Comparison of ENCODE assay signal across 9 mouse cellular contexts in genomic region chr13:40977609-40978008, GRCm38 (mm10).
DNase-seq lines count a peak whose midpoint lies in the region.
"Had no signal": no experiment of that assay in that cellular context is flagged by ENCODE, and none has a peak within 500 bp of the region (broad histone marks: within the 10 kb centered on the region; RNA-seq: fewer than 3 reads in every experiment).

No protein-coding gene starts in this region.

- DNase-seq in cerebellum, adult 9-10 months = peak; percentile 6
- DNase-seq in cerebellum, adult 11 months = no peak
- peak; percentile 43 for DNase-seq in ovary, postnatal 14 days (ENCODE audit: low spot score)
- no peak for DNase-seq in ovary, postnatal 10 days (ENCODE audit: low spot score)
- DNase-seq in embryo, embryonic 11 days = peak; percentile 72
- peak; percentile 67 for DNase-seq in induced T-regulatory cell, adult 2 months (ENCODE audit: low read depth)
- peak; percentile 67 for DNase-seq in lung, postnatal 25 days (ENCODE audit: low spot score)
- DNase-seq in splenic B cell, adult 2 months (ENCODE audit: low read depth, low spot score) = peak; percentile 55

- no peaks in the 10 kb centered on the region for H3K27me3 ChIP-seq in splenic B cell, adult 2 months (ENCODE audit: control insufficient read depth, insufficient read depth, low read length, poor library complexity, severe bottlenecking)
- H3K27me3 ChIP-seq: heart, embryonic 15.5 days had no signal

- H3K36me3 ChIP-seq in splenic B cell, adult 2 months (ENCODE audit: control insufficient read depth, insufficient read depth, low read length, poor library complexity, severe bottlenecking) = no peaks in the 10 kb centered on the region
- H3K36me3 ChIP-seq: heart, embryonic 15.5 days had no signal

Comparison
In these comparisons a context has a peak if more than half of its experiments do, and no peak if none do; other contexts are left out.
1. DNase-seq: peak in cerebellum, adult 9-10 months (single experiment), ovary, postnatal 14 days (single experiment), embryo, embryonic 11 days (single experiment), induced T-regulatory cell, adult 2 months (single experiment), lung, postnatal 25 days (single experiment) and splenic B cell, adult 2 months (single experiment); none in cerebellum, adult 11 months (single experiment) and ovary, postnatal 10 days (single experiment).